In genomic region chrX:70476792-70477776, GRCm38 (mm10) we compare ENCODE assay signal across 8 mouse cellular contexts. TPM values are rescaled to one million over a fixed set of nuclear protein-coding genes. Genes with fewer than 3 reads are reported as not detected.
DNase-seq lines count a peak whose midpoint lies in the region.

Tmem185a (minus strand) TSS chrX:70477180.

- peaks cover 9% of the 10 kb centered on the region; the same call in 1 of the 2 replicates for H3K4me1 ChIP-seq in megakaryocyte, embryonic 14.5 days

- peak within 1 kb of the TSS; percentile 89 for H3K4me3 ChIP-seq in megakaryocyte, embryonic 14.5 days (replicated peaks)

- H3K9me3 ChIP-seq in megakaryocyte, embryonic 14.5 days = no peaks in the 10 kb centered on the region

- peaks cover 56% of the 10 kb centered on the region for H3K27me3 ChIP-seq in megakaryocyte, embryonic 14.5 days (replicated peaks)

- no peaks in the 10 kb centered on the region for H3K36me3 ChIP-seq in megakaryocyte, embryonic 14.5 days (replicated peaks; ENCODE audit: low read length)

- DNase-seq in WW6 (ENCODE audit: low read depth, low spot score) = peak; percentile 33
- peak; percentile 58 to 79 for DNase-seq in cerebellum, postnatal 4 days (ENCODE audit: low spot score in 2 of 2)
- DNase-seq in gastrocnemius, adult 8-10 months (ENCODE audit: low spot score in 2 of 2) = peak; percentile 45 to 71
- DNase-seq in hindlimb bud, embryonic 11.5 days (ENCODE audit: extremely low spot score, low read depth, low spot score) = peak; percentile 26
- peak; percentile 58 to 74 for DNase-seq in left cerebral cortex, adult 8-10 months (ENCODE audit: low spot score in 2 of 2)
- peak; percentile 89 to 90 for DNase-seq in right cerebral cortex, postnatal 10 days (ENCODE audit: low spot score in 2 of 2)
- DNase-seq in urinary bladder, postnatal 25 days (ENCODE audit: low spot score) = peak; percentile 60

RNA-seq across cellular contexts. Expression of gene Tmem185a, which starts in this region (rescaled TPM):
- total RNA-seq in gastrocnemius, adult 8-10 months (2022) = 10 to 100 TPM; 39.5 to 48.5 (median 42.5) TPM
- total RNA-seq in left cerebral cortex, adult 8-10 months (2022) = 10 to 100 TPM; 38.6 to 54.3 (median 42.5) TPM
- polyA plus RNA-seq in megakaryocyte, embryonic 14.5 days (2012; ENCODE audit: insufficient read depth, low replicate concordance) = 0.40 TPM in 1 of 2 replicates, not detected in the other

Comparison
In these comparisons a context has a peak if more than half of its experiments do, and no peak if none do; other contexts are left out.
1. Peak in every context shown above with its lines: DNase-seq and H3K4me3 ChIP-seq.
2. DNase-seq: peak in every context shown above with its lines; median percentile 90 in right cerebral cortex, postnatal 10 days; 68 in cerebellum, postnatal 4 days; 66 in left cerebral cortex, adult 8-10 months; 60 in urinary bladder, postnatal 25 days; 58 in gastrocnemius, adult 8-10 months; 33 in WW6; 26 in hindlimb bud, embryonic 11.5 days.